Comparison of ENCODE assay signal across 24 mouse cellular contexts in the genomic region with DNA sequence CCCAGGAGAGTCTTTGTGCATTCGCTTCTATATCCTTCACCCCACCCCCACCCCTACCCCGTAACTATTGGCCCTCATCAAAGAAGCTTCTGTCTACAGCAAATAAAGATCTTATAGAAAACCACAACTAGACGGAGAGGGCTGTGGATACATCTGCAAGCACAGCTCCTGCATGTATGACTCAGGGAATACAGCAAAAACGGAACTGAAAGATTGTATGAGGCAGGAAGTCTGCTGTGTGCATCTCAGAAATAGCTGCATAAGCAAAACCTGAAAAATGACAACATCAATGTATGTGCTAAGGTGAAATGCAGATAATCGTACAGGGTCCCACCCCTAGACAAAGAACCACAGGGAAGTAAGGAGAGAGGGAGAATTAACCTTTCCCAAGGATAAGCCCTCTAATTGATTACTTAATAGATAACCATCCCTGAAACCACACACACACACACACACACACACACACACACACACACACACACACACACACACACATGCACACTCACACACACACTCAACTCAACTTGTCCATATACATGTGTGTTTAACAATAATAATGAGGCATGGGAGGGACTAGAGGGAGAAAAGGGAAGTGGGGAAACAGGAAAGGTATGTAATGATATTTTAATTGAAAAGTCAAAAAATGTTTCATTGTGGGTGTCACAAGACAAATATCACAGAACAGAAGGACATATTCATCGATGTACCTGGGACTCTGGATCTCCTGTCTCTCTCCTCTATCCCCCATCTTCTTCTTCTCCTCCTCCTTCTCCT.
DNase-seq lines count a peak whose midpoint lies in the region; ATAC-seq lines count a peak whose summit lies in the region.
"Had no signal": no experiment of that assay in that cellular context is flagged by ENCODE, and none has a peak within 500 bp of the region (broad histone marks: within the 10 kb centered on the region; RNA-seq: fewer than 3 reads in every experiment).

No protein-coding gene starts in this region.

- H3K36me3 ChIP-seq in midbrain, embryonic 16.5 days (ENCODE audit: control insufficient read depth, insufficient read depth, low read length): no peaks in the 10 kb centered on the region
- no peaks in the 10 kb centered on the region for H3K36me3 ChIP-seq in midbrain, embryonic 15.5 days (replicated peaks)
- H3K36me3 ChIP-seq in splenic B cell, adult 2 months (ENCODE audit: control insufficient read depth, insufficient read depth, low read length, poor library complexity, severe bottlenecking): no peaks in the 10 kb centered on the region
- H3K36me3 ChIP-seq: embryonic facial prominence, embryonic 15.5 days; forebrain, embryonic 10.5 days; G1E; heart, embryonic 10.5 days; heart, embryonic 15.5 days; hindbrain, embryonic 10.5 days had no signal

- no peaks in the 10 kb centered on the region for H3K27me3 ChIP-seq in midbrain, embryonic 16.5 days (ENCODE audit: control insufficient read depth, insufficient read depth, low read depth, low read length)
- H3K27me3 ChIP-seq in midbrain, embryonic 15.5 days (replicated peaks): no peaks in the 10 kb centered on the region
- H3K27me3 ChIP-seq in splenic B cell, adult 2 months (ENCODE audit: control insufficient read depth, insufficient read depth, low read length, poor library complexity, severe bottlenecking): no peaks in the 10 kb centered on the region
- H3K27me3 ChIP-seq: embryonic facial prominence, embryonic 15.5 days; heart, embryonic 15.5 days had no signal

- H3K4me1 ChIP-seq in midbrain, embryonic 16.5 days (ENCODE audit: control insufficient read depth, insufficient read depth, low read length): no peaks in the 10 kb centered on the region
- no peaks in the 10 kb centered on the region for H3K4me1 ChIP-seq in midbrain, embryonic 15.5 days
- H3K4me1 ChIP-seq: embryonic facial prominence, embryonic 15.5 days; forebrain, embryonic 10.5 days; heart, embryonic 10.5 days; heart, embryonic 15.5 days; hindbrain, embryonic 10.5 days had no signal

- ATAC-seq in midbrain, embryonic 16.5 days: 0 out of 2 replicates have a peak, but pooled peaks have one; percentile 48
- no peak for ATAC-seq in midbrain, embryonic 15.5 days (replicated peaks)
- ATAC-seq in common myeloid progenitor, adult 5-6 weeks (replicated peaks; ENCODE audit: low read depth, poor library complexity, severe bottlenecking): peak; percentile 100
- ATAC-seq in megakaryocyte, adult 5-6 weeks (ENCODE audit: poor library complexity, severe bottlenecking): peak; percentile 85
- no peak for ATAC-seq in monocyte, adult 5-6 weeks (replicated peaks; ENCODE audit: insufficient number of reproducible peaks, low FRiP score, low TSS enrichment, poor library complexity, severe bottlenecking)
- ATAC-seq: forebrain, embryonic 14.5 days had no signal

- no peaks in the 10 kb centered on the region for H3K9me3 ChIP-seq in midbrain, embryonic 16.5 days (replicated peaks; ENCODE audit: control insufficient read depth, low read length, poor library complexity, severe bottlenecking)
- no peaks in the 10 kb centered on the region for H3K9me3 ChIP-seq in midbrain, embryonic 15.5 days
- H3K9me3 ChIP-seq: embryonic facial prominence, embryonic 15.5 days; forebrain, embryonic 10.5 days; heart, embryonic 10.5 days; heart, embryonic 15.5 days; hindbrain, embryonic 10.5 days had no signal

- peak; percentile 63 for DNase-seq in splenic B cell, adult 2 months (ENCODE audit: low read depth, low spot score)
- DNase-seq in lung, postnatal 14 days: no peak
- DNase-seq in lung, adult 18-20 months: no peak
- DNase-seq: adrenal gland, postnatal 14 days; cerebellum, adult 2 months; cerebellum, postnatal 10 days; embryo, embryonic 11 days; gastrocnemius, adult 2 months; gastrocnemius, postnatal 25 days; heart, postnatal 14 days had no signal

- no peak overlapping the region for H3K9ac ChIP-seq in midbrain, embryonic 16.5 days (ENCODE audit: low read depth, low read length)
- no peak overlapping the region for H3K9ac ChIP-seq in midbrain, embryonic 15.5 days
- H3K9ac ChIP-seq: embryonic facial prominence, embryonic 15.5 days; heart, embryonic 15.5 days; hindbrain, embryonic 14.5 days had no signal

- H3K4me2 ChIP-seq in midbrain, embryonic 16.5 days (ENCODE audit: low read length): no peak overlapping the region
- H3K4me2 ChIP-seq in midbrain, embryonic 15.5 days: no peak overlapping the region
- H3K4me2 ChIP-seq: embryonic facial prominence, embryonic 15.5 days; heart, embryonic 15.5 days; hindbrain, embryonic 14.5 days had no signal

- WGBS in midbrain, embryonic 16.5 days: 79% methylated on average over 6 of the region's 6 CpGs
- WGBS in midbrain, embryonic 15.5 days: 74% methylated on average over 6 of the region's 6 CpGs

- no peak overlapping the region for H3K27ac ChIP-seq in midbrain, embryonic 16.5 days (ENCODE audit: low read length)
- H3K27ac ChIP-seq in midbrain, embryonic 15.5 days: no peak overlapping the region
- H3K27ac ChIP-seq: embryonic facial prominence, embryonic 15.5 days; forebrain, embryonic 10.5 days; gastrocnemius, adult 2 months; heart, embryonic 10.5 days; heart, embryonic 15.5 days; hindbrain, embryonic 10.5 days; hindbrain, embryonic 14.5 days had no signal

- no peak overlapping the region for H3K4me3 ChIP-seq in midbrain, embryonic 16.5 days (ENCODE audit: low read depth, low read length)
- no peak overlapping the region for H3K4me3 ChIP-seq in midbrain, embryonic 15.5 days
- H3K4me3 ChIP-seq: embryonic facial prominence, embryonic 15.5 days; erythroblast, embryonic 14.5 days; forebrain, embryonic 10.5 days; gastrocnemius, adult 2 months; heart, embryonic 10.5 days; heart, embryonic 15.5 days; hindbrain, embryonic 10.5 days had no signal

Comparison
In these comparisons a context has a peak if more than half of its experiments do, and no peak if none do; other contexts are left out.
1. ATAC-seq: peak in midbrain, embryonic 16.5 days (single experiment), common myeloid progenitor, adult 5-6 weeks (single experiment) and megakaryocyte, adult 5-6 weeks (single experiment); none in midbrain, embryonic 15.5 days (single experiment) and monocyte, adult 5-6 weeks (single experiment).